Mouse (Mus musculus): ENCODE results near the gene Auts2. TPM values are rescaled to one million over a fixed set of nuclear protein-coding genes. Genes with fewer than 3 reads are reported as not detected.

Auts2 gene
- total RNA-seq, 2 experiments from 2014 or later, result 179 to 184 TPM

GRCm38 (mm10) chr5:131560773-131561560, 982.2 kb downstream of the Auts2 start:
- no peak for DNase-seq
- intact Hi-C loops (cut with DNase I), result no loop called here

- intact Hi-C loops (cut with DNase I), result no loop called here
- peak; percentile 26 for DNase-seq
Observed at GRCm38 (mm10) chr5:131558403-131559174, 984.6 kb downstream of the Auts2 start.

GRCm38 (mm10) chr5:131557591-131558385, 985.4 kb downstream of the Auts2 start:
- intact Hi-C loops (cut with DNase I), result no loop called here
- no peak for DNase-seq

- intact Hi-C loops (cut with DNase I), result no loop called here
- DNase-seq, result no peak
Observed at GRCm38 (mm10) chr5:131548932-131549563, 994.1 kb downstream of the Auts2 start.

- intact Hi-C loops (cut with DNase I), result no loop called here
- DNase-seq, result peak; percentile 80
Observed at GRCm38 (mm10) chr5:131547926-131548325, 995.2 kb downstream of the Auts2 start.

GRCm38 (mm10) chr5:131546414-131546813, 996.7 kb downstream of the Auts2 start:
- intact Hi-C loops (cut with DNase I), result no loop called here
- DNase-seq, result no peak

GRCm38 (mm10) chr5:131544381-131544780, 998.8 kb downstream of the Auts2 start:
- intact Hi-C loops (cut with DNase I), result no loop called here
- no peak for DNase-seq

- peak; percentile 79 for DNase-seq
- intact Hi-C loops (cut with DNase I), result loop anchor here (10.0 kb wide), 1 partner anchor 576 kb away; no protein-coding TSS in a partner anchor
Observed at GRCm38 (mm10) chr5:131538311-131538915, 1004.7 kb downstream of the Auts2 start.

- DNase-seq, result peak; percentile 57
- intact Hi-C loops (cut with DNase I), result loop anchor here (10.0 kb wide), 1 partner anchor 577 kb away; no protein-coding TSS in a partner anchor
Observed at GRCm38 (mm10) chr5:131537831-131538310, 1005.3 kb downstream of the Auts2 start.

- peak; percentile 65 for DNase-seq
- intact Hi-C loops (cut with DNase I), result loop anchor here (10.0 kb wide), 1 partner anchor 578 kb away; no protein-coding TSS in a partner anchor
Observed at GRCm38 (mm10) chr5:131537155-131537830, 1005.9 kb downstream of the Auts2 start.

- no peak for DNase-seq
Observed at GRCm38 (mm10) chr5:131535752-131536151, 1007.4 kb downstream of the Auts2 start.

GRCm38 (mm10) chr5:131533815-131534214, 1009.3 kb downstream of the Auts2 start:
- peak; percentile 64 for DNase-seq
- intact Hi-C loops (cut with DNase I), result loop anchor here (5.0 to 10.0 kb wide), 2 partner anchors 258 to 581 kb away; no protein-coding TSS in a partner anchor

More at GRCm38 (mm10) chr5:131535752-131536151, 1007.4 kb downstream of the Auts2 start:
- intact Hi-C loops (cut with DNase I), result loop anchor here (10.0 kb wide), 1 partner anchor 579 kb away; no protein-coding TSS in a partner anchor

GRCm38 (mm10) chr5:131531744-131532552, 1011.2 kb downstream of the Auts2 start:
- DNase-seq, result no peak
- intact Hi-C loops (cut with DNase I), result loop anchor here (5.0 to 10.0 kb wide), 2 partner anchors 260 to 583 kb away; no protein-coding TSS in a partner anchor

- intact Hi-C loops (cut with DNase I), result loop anchor here (5.0 to 10.0 kb wide), 2 partner anchors 261 to 584 kb away; no protein-coding TSS in a partner anchor
- peak; percentile 95 for DNase-seq
Observed at GRCm38 (mm10) chr5:131530828-131531227, 1012.3 kb downstream of the Auts2 start.

GRCm38 (mm10) chr5:131526666-131527065, 1016.5 kb downstream of the Auts2 start:
- no peak for DNase-seq
- intact Hi-C loops (cut with DNase I), result no loop called here

- intact Hi-C loops (cut with DNase I), result no loop called here
Observed at GRCm38 (mm10) chr5:131524900-131525465, 1018.2 kb downstream of the Auts2 start.

GRCm38 (mm10) chr5:131519560-131519959, 1023.6 kb downstream of the Auts2 start:
- intact Hi-C loops (cut with DNase I), result no loop called here
- no peak for DNase-seq

More at GRCm38 (mm10) chr5:131524900-131525465, 1018.2 kb downstream of the Auts2 start:
- no peak for DNase-seq

Data from left cerebral cortex, postnatal 4 days (tissue).